Mouse (Mus musculus): ENCODE measurements at regions not wholly inside any gene's neighbourhood (a gene's known extent, or its start where the extent isn't known, plus 50 kb on each side); places are given as distances from the start of the nearest gene placed in this dataset.
"Not testable (repeated sequence)": the region's sequence is repeated elsewhere in the genome, so short reads cannot be mapped to it uniquely, and the experiment has no call there.

DNA sequence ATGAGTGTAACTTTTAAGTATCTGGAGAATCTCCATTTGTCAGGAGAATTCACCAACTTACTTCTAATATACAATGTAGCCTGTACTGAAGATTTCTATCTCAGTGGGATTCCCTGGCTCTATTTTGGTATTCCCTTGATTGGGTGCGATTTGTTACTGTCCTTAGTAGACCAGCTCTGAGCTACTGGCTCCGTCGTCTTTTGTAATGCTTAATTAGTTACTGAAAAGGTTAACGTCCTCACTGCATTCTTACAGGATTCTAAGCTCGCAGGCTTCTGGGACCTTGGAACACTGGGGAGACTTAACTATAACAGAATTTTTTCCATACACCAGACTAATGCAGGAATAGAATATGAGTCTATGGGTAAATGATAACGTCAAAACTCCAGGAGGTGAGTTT, 67.9 kb upstream of the Mocs1 start:
- 76% methylated on average over 6 of the region's 6 CpGs for WGBS
- DNase-seq (ENCODE audit: low read depth, low spot score), result not testable (repeated sequence)

DNA sequence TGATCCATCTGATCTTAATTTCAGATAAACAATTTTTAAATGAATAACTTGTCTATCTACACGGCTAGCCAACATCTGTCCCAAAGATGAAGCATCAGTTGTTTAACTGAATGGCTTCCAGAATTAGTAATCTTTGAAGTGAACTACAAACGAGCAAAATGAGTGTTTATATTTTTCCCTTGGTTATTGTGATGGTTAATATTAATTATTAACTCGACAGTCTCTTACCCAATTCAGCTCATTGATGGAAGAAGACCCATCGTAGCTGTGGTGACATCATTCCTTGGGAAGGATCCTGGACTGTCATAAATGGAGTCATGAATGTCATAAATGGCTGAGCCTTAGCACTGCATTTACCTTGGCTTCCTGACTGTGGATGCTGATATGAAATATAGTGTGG, 60.4 kb upstream of the Mocs1 start:
- no peak for DNase-seq (ENCODE audit: low read depth, low spot score)
- 50% methylated on average over 4 of the region's 4 CpGs for WGBS

DNA sequence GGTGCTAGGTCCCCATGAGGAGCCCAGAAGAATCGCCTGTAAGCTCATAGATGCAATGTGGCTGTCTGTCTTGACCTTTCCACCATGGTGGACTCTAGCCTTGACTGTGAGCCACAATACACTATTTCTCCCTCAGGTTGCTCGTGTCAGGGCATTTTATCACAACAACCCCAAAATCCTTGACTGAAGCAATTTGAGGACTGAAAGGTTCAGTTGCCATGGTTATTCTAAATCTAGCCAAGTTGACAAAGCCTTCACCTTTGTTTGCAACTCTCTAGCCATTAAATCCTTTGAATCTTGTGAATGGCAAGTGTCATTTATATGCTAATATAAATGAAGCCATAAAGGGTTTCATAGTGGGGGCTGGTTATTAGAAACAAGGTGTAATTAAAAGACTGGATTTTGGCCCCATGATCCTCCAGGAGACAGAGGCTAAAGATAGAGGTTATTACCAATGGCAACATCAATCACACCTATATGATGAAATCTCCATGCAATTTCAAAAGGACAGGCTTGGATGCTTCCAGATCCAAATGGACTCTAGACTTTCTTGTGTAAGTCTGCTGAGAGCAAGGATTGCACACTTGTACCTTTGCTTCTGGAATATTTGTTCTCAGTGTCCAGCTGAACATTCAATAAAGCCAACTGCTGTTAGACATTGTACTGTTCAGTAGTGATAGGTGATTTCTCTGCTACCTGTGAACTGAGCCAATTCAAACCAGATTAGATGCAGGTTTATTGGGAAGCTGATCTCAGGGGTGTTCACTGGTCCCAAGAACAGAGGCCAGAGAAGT, 59.5 kb upstream of the Mocs1 start:
- WGBS, result 77% methylated on average over 2 of the region's 2 CpGs
- no peak for DNase-seq (ENCODE audit: low read depth, low spot score)

DNA sequence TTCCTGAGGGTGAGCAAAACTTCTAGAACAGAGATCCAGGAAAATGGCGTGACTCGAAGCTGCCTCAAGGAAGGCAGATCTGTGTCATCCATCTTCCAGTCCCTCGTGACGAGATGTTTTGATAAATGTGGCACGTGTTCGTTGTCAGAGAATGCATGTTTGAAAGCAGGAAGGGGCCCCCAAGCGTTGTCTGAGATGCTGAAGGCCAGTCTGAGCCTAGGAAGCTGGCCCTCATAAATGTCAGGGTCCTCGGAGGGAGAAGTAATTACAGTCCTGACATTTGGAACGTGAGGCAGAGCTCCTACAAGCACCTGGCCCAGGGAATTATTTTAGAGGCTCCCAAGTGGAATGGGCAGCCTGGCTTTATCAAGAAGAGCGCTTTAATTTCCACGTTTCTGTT, 50.5 kb upstream of the Mocs1 start:
- 50% methylated on average over 11 of the region's 11 CpGs for WGBS
- no peak for DNase-seq (ENCODE audit: low read depth, low spot score)
